Mouse (Mus musculus): ENCODE results near the gene Gm8978.
"Not testable (repeated sequence)": the region's sequence is repeated elsewhere in the genome, so short reads cannot be mapped to it uniquely, and the experiment has no call there.

Gm8978 gene

GRCm38 (mm10) chr19:33625152-33625551, at the start of gene Gm8978:
TSS of gene Gm8978 (minus strand) at chr19:33625252.
- DNase-seq: not testable (repeated sequence)

GRCm38 (mm10) chr19:33589626-33590302, 35.3 kb downstream of the Gm8978 start:
- DNase-seq: peak; percentile 51 to 59

- not testable (repeated sequence) for DNase-seq
Measured at GRCm38 (mm10) chr19:33568551-33568950, 56.5 kb downstream of the Gm8978 start.
